Mouse (Mus musculus): ENCODE data around the gene Igf2bp3.

DNA sequence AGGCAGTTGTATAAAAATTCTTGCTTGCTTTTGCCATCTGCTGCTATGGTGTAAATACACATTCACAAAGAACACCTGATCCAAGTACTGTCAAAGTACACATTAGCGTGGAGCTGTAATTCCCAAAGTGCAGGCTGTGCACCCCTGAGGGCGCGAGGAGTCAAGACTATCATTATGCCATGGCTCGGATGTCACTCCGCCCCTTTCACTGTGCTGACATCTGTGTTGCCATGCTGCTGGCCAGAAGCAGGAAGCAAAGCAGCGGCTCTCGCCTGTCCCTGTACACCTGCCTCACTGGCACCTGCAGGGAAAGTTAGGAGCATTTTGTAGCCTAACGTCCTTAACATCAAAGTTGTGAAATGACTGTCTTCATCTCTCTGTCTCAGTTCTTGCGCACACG is 19.6 kb downstream of the Igf2bp3 start:
- TF ChIP-seq POLR2A (IDR thresholded peaks at IDR 0.05; ENCODE audit: control insufficient read depth, low read depth, low read length) (no peak), CTCF (IDR thresholded peaks at IDR 0.05; ENCODE audit: control insufficient read depth, insufficient read depth, insufficient replicate concordance, low read depth, low read length) (no peak)
